Mouse (Mus musculus): ENCODE data around the gene Kcnj11.

GRCm38 (mm10) chr7:46058882-46059281, 41.7 kb downstream of the Kcnj11 start:
- TF ChIP-seq GATA1 (IDR thresholded peaks at IDR 0.05; ENCODE audit: borderline replicate concordance, low read length) = no peak
- no peak for TF ChIP-seq FLI1 (IDR thresholded peaks at IDR 0.05; ENCODE audit: low read length)
